Mouse (Mus musculus) thymus, postnatal 10 days (tissue): Measurements from ENCODE around the gene Sec61b.
A peak's percentile ranks its signal among the peaks of the same experiment; 100 is the strongest.

Experiments
- DNase-seq, 2 experiments: peaks; one replicate each; pipeline ENCODE4 v3.0.0; 2021; ENCODE audit warnings: low spot score in 2 of 2

Gene Sec61b

DNA sequence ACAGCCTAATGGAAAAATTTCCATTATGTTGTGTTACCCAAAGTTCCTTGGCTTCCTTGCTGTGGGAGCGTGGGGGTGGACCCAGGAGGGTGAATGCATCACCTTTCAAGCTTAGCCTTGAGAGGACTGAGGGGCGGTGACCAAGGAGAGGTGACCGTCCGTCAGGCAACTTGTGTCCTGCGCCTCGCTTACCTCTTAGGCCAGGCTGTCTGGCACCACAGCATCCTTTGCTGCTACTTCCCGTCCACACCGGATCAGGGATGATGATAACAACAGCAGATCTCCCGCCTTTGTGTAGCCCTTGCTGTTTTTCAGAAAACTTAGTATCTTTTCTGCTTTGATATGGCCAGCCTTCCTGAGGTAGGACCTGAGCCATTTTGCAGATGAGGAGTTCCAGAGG, 6.1 kb downstream of the Sec61b start:
- DNase-seq: no peak

DNA sequence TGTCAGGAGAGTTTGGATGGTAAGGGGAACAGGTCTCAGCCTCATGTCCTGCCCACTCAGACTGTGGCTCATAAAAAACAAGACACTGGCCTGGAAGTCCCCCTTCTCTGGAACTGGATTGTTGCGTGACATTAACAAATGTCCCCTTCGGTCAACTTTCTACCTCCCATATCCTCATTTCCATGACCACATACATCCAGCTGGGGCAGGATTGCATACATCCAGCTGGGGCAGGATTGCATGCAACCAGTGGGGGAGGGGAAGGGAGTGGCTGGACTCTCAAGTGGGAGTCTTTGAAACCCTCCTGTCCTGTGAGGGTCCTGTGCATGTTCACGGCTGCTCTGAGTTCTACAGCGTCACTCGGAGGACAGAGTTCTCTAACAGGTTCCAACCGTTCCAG, 16.8 kb downstream of the Sec61b start:
- DNase-seq: no peak

DNA sequence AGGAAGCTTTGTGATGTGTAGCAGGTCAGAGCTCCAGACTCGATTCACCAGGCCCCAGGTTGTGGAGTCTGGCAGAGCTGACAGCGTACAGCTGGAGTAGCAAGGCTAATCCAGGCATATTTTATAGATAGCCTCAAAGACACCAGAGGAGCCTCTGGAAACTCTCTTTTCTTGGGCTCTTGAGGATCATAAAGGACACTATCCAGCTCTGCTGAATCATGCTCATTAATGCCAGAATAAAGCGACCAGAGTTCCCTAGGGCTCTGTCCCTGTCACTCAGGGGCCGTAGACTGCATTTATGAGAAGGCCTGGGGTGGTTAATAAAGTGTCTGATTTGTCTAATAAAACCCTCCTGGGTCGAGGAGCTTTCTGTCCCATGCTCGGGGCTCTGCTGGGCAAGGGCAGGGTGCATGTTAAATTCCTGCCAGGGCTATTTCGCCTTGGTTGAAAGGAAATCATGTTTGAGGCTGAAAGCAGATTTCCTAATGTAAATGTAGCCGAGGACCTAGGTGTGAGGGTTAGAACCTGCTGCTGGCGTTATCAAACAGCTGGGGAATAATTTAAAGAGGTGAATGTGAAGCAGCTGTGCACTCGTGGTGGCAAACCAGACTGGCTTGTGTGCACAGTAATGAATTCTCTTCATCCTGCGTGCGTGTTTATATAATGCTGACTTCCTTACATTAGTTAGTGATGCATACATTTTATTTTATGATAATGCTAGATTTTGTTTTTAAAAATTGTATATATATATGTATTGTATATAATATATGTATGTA, 18.0 kb downstream of the Sec61b start:
- no peak for DNase-seq

DNA sequence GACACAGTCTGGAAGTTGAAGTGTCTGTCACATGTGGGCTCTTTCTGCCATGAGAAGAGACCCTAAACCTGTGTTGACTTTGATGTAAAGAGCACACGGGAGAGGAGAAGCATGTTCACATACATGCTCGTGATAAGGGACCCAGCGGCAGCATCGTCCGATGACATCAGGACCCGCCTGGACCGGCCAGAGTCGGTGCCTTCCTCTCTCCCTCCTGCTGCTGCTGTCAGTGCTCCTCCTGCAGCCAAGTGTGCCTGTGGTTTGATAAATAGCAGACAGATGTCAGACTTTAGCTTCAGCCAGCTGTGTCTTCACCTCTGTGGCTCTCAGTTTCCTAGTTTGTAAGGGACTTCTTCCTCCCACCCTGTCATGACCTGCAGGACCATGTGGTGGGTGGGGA, 19.0 kb downstream of the Sec61b start:
- DNase-seq: no peak

DNA sequence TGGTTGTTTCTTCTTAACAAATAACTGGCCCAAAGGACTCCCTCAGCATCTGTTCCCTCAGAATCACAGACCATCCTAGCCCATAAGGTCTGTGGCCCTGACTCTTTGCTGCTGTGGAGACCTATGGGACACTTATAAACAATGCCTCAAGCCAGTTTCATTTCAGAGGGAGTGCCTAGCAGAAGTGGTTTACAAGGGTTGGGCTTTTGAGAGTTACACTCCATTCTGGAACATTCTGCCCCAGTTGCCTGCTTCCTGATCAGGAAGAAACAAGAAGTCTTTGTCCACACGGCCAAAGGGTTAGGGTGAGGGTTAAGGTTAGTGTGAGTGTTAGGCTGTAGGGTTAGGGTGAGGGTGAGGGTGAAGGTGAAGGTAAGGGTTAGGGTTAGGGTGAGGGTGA, 19.7 kb downstream of the Sec61b start:
- no peak for DNase-seq

DNA sequence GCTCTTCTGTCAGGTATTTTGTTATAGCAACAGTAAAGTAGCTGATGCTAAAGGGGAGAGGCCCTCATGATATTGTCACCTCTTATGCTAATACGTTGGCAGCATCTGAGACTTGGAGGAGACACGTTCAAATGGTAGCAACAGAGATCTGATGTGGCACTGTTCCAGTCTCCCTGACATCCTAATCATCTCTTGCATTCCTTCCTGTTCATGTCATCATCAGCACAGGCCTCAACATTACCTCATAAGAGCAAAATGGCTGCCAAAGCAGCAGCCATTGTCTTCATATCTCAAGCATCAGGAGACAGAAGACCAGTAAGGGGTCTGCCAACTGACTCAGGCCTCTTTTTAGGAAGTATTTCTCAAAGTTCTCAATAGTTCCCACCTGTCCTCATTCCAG, 20.2 kb downstream of the Sec61b start:
- DNase-seq: no peak

DNA sequence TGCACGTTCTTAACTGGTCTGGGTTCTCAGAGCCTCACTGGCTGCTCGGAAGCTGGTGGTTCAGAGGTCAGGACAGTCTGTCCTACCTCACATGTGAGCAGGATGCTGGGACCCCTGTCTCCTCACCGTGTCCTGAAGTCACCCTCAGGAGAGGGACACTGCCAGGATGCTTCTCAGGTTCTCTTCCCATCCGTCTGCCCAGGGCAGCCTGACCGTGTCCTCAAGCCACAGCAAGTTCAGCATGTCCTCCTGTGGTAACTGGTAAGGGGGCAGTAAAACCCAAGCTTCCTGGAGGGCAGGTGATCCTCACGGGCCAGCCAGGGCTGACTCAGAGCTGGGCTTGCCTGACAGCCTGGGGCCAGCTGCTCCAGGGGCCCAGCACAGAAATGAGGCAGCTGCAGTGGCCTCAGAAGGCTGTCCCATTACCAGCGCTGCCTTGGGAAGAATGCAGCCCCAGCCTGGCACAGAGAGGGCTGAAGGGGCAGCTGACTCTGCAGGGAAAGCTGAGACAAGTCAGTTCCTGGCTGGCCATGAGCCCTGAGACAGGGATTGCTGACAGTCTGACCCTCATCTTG, 23.4 kb downstream of the Sec61b start:
- DNase-seq: no peak

DNA sequence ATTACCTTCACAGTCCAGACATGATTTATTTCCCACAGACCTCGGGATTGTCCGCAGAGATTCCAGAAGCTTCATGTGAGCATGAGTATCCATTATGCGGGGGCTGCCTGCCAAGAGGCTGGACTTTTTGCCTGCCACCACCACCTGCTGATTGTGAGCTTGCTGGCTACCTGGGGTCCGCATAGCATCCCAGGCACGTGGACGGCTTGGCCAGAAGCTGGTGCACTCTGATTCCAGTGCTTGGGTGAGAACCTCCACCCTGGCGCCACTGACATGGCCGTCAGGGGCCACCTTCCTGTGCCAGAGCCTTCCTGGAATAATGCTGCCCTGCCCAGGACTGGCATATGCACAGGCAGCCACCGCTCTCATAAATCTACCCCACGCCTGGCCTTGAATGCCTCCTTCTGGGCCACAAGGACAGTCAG, 24.7 kb downstream of the Sec61b start:
- DNase-seq: no peak

DNA sequence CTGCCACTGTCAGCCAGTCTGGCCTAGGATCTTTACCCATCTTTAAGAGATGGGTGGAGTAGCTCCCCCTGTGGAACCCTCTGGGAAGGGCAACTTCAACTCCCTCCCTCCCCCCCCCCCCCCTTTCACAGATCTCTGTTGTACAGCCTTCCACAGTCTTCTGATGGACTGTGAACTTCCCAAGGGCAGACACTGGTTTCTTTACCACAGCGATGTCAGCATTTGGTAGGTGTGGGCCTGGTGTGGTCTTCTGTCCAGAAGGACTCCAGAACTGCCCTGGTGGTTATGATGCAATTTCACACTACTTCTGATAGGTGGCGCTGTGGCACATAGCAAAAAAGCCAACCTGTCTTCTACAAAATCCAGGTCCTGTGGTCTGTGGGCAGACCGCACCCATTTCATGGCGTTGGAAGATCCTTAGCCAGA, 28.1 kb downstream of the Sec61b start:
- DNase-seq: peak in 1 of 2 experiments; percentile 44

DNA sequence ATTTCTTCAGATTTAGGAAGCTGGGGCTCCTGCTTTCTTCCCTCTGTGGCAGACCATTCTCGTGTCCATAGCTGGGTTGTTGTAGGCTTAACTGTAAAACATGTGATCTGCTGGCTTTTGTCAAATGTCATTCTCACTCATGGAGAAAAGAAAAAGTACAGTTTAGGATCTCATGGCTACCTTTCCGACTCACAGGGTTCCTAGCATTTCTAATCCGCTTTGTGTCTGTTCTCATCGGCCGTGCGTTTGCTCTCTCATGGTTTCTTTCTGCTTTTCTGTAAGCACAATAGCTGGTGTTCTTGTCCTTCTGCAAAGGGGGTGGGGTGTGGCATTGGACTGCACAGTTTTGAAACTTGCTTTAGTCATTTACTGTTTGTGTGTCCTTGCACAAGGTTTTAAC, 28.6 kb downstream of the Sec61b start:
- DNase-seq: no peak

DNA sequence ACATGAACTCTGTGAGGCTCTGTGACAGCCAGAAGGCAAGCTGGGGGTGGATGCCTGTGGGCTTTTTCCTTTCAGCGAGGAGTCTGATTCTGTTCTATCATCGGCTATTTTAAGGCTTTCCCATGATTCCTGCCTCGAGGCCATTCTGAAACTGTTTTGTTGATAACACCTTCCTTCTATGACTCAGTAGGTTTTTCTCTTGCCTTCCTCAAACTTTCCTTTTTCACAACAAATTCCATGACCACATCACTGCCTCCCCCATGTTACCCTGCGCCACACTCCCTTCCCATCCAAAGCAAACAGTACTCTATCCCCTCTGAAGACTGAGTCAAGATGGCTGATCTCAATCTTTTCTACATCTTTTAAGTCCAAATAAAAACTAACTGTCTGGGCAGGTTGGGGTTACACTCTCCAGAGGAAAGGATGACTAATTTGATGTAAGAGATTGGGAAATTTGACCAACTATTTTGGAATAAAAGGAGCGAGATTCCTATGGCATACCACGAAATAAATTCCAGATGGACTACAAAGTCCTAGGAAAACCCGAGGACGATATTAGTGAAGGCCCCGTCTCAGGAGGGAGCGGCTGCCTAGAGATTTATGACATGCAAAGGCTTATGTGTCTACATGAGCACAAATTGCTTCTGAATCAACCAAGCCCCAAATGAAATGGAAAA, 30.5 kb downstream of the Sec61b start:
- DNase-seq: no peak

DNA sequence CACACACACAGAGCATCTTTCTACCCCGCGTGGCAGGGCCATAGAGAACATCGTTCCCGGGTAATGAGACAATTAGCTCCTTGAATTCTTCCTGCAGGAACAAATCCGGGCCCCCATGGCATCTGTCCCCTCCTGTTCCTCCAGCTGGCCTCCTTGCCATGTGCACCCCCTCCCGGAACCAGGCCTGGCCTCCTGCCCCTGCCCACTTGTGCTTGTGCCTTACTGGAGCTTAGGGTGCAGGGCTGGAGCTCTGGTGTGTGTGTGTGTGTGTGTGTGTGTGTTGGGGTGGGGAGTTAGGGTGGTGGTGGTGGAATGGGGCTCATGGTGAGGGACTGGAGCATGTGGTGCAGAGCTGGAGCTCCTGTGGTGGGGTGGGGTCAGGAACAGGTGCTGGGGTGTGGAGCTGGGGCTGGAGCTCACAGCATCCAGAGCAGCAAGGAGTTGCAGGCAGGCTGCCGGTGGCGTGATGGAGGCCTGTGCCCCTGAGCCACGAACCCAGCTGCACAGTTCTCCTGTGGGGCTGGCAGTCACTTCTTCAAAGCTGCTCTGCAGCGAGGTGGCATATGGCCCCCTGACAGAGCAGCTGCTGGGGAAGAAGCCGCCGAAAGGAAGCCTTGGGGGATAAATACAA, 44.2 kb downstream of the Sec61b start:
- DNase-seq: peak; percentile 19 to 34

DNA sequence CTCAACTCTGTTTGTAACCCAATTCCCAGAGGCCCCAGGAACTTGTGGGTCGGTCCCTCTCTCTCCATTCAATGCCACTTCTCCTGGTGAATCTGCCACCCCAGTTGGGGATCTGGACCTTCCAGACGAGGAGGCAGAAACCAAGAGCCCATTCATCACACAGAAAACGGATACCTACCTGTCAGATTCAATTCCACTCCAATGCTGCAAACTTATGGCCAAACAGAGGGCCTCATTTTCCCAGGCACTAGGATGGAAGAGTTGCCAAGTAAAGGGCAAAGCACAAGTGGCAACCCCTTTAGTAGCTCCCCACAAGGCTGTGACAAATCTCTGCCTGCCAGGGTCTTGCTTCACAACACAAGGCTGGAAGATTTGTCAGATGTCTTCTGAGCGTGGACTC, 45.6 kb downstream of the Sec61b start:
- no peak for DNase-seq

DNA sequence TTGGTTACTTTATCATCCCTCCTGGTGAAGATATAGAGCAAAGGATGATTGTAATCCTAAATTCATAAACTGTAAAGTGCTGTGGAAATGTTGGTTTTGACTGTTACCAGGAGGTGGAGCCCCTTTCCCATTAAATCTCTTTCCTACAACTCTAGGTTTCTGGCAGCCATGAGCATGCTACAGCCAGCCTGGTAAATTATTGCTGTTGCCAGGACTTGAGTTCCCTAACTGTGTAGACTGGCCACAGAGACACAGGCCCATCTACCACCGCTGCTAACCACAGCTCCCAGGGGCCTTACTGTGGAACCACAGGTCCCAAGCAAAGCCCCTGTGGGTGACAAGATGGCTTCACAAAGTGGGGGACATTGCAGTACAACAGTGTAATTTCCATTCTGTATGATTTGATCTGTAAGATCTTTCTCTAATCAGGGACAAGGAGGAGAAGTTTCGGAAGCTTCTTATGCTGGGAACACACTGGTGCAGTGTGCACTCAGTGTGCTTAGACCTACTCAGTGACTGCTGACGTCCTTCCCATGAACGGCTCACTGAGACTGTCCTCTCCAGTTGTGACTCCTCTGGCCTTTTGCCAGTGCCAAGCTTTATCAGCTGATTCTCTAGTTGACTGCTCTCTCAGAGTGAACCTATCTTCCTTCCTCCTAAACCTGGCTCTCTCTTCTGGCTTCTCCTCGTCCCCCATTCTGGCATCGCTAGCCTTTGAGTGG, 47.6 kb downstream of the Sec61b start:
- DNase-seq: no peak

DNA sequence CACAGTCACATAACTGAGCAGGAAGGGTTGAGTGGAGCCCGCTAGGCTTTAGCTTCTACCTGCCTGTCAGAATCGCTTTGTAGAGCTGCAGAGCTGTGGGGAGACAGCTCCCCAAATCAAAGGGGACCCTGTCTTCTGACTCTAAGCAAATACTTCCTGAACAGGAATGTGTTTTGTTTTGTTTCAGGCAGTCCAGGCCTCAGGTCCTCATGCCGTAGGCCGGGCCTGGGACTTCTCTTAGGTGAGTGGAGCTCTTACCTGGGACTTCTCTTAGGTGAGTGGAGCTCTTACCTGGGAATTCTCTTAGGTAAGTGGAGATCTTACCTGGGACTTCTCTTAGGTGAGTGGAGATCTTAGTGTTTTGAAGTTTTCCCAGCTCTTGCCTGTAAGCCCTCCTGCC, 55.4 kb downstream of the Sec61b start:
- no peak for DNase-seq
